Mouse (Mus musculus): ENCODE results near the gene Gm14147.
"Not testable (repeated sequence)": the region's sequence is repeated elsewhere in the genome, so short reads cannot be mapped to it uniquely, and the experiment has no call there.

Gm14147 gene

GRCm38 (mm10) chr2:151097945-151098344 lies at the start of gene Gm14147:
Gm14147 (plus strand) TSS chr2:151098245.
- not testable (repeated sequence) for DNase-seq

- DNase-seq, result no peak
Observed at GRCm38 (mm10) chr2:151056637-151057036, 41.4 kb upstream of the Gm14147 start.

- DNase-seq, result not testable (repeated sequence)
Observed at GRCm38 (mm10) chr2:151092250-151092649, 5.8 kb upstream of the Gm14147 start, which contains the start of gene Gm14151. Gm14151 (minus strand) TSS chr2:151092350.

All from kidney, postnatal 36 days (tissue).